Mouse (Mus musculus): ENCODE data around the gene Hbb-bh1. TPM values are rescaled to one million over a fixed set of nuclear protein-coding genes. Genes with fewer than 3 reads are reported as not detected.
"Not testable (repeated sequence)": the region's sequence is repeated elsewhere in the genome, so short reads cannot be mapped to it uniquely, and the experiment has no call there.

The Hbb-bh1 gene
- total and polyA plus RNA-seq, 3 experiments, result 0.15 TPM; not detected in 2

DNA sequence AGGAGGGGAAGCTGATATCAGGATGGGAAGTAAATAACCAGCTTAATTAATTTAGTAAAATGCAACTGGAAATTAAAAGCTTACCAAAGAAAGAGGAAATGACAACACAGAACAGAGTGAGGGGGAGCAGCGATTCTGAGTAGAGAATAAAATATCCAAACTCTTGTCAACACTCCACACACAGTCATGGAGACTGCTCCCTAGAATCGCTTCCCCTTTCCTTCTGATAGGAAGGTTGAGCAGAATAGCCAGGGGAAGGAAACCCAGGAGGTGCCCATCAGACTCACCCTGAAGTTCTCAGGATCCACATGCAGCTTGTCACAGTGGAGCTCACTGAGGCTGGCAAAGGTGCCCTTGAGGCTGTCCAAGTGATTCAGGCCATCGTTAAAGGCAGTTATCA is 29.8 kb downstream of the Hbb-bh1 start:
- not testable (repeated sequence) for H3K9me3 ChIP-seq (replicated peaks; ENCODE audit: insufficient read depth, low read length); H3K4me3 ChIP-seq (ENCODE audit: control insufficient read depth in 1 of 2, insufficient read depth in 1 of 2, low read depth in 2 of 2, low read length in 2 of 2); H3K9ac ChIP-seq (ENCODE audit: control insufficient read depth, low read depth, low read length, poor library complexity, severe bottlenecking); DNase-seq (ENCODE audit: low read depth, low spot score); H3K27me3 ChIP-seq (ENCODE audit: control insufficient read depth in 1 of 2, insufficient read depth in 2 of 2, low read length in 2 of 2); H3K79me2 ChIP-seq (ENCODE audit: control insufficient read depth, insufficient read depth, low read length, poor library complexity); H3K27ac ChIP-seq (ENCODE audit: control insufficient read depth, low read depth, low read length)
- Histone ChIP-seq H3K4me1 (ENCODE audit: control insufficient read depth in 1 of 2, insufficient read depth in 2 of 2, low read length in 2 of 2) (peaks cover 23 to 26% of the 10 kb centered on the region in 2 experiments), H3K36me3 (ENCODE audit: control insufficient read depth in 1 of 2, insufficient read depth in 2 of 2, low read length in 2 of 2) (peaks cover 0 to 28% of the 10 kb centered on the region in 2 experiments; a peak in 2 of 4 replicates)

- peaks cover 0 to 29% of the 10 kb centered on the region in 2 experiments; a peak in 2 of 4 replicates for H3K36me3 ChIP-seq (ENCODE audit: control insufficient read depth in 1 of 2, insufficient read depth in 2 of 2, low read length in 2 of 2)
- peak overlapping the region in 1 of 2 experiments; percentile 36; a peak in 3 of 4 replicates for H3K4me3 ChIP-seq (ENCODE audit: control insufficient read depth in 1 of 2, insufficient read depth in 1 of 2, low read depth in 2 of 2, low read length in 2 of 2)
- no peaks in the 10 kb centered on the region for H3K9me3 ChIP-seq (replicated peaks; ENCODE audit: insufficient read depth, low read length)
- DNase-seq (ENCODE audit: low read depth, low spot score), result peak; percentile 80
- H3K79me2 ChIP-seq (ENCODE audit: control insufficient read depth, insufficient read depth, low read length, poor library complexity), result no peaks in the 10 kb centered on the region
- H3K4me1 ChIP-seq (ENCODE audit: control insufficient read depth in 1 of 2, insufficient read depth in 2 of 2, low read length in 2 of 2), result peaks cover 23 to 26% of the 10 kb centered on the region in 2 experiments
- peak overlapping the region; percentile 65 for H3K9ac ChIP-seq (ENCODE audit: control insufficient read depth, low read depth, low read length, poor library complexity, severe bottlenecking)
- peak overlapping the region; percentile 92 for H3K27ac ChIP-seq (ENCODE audit: control insufficient read depth, low read depth, low read length)
- H3K27me3 ChIP-seq (ENCODE audit: control insufficient read depth in 1 of 2, insufficient read depth in 2 of 2, low read length in 2 of 2), result no peaks in the 10 kb centered on the region
- no peak for TF ChIP-seq BHLHE40 (IDR thresholded peaks at IDR 0.05; ENCODE audit: borderline replicate concordance, low read depth, low read length)
- TF ChIP-seq ETS1 (IDR thresholded peaks at IDR 0.05; ENCODE audit: low read depth, low read length), result peak; percentile 87
- TF ChIP-seq USF1 (IDR thresholded peaks at IDR 0.05; ENCODE audit: low read depth, low read length), result no peak
- no peak for TF ChIP-seq RAD21 (IDR thresholded peaks at IDR 0.05; ENCODE audit: low read depth, low read length)
- TF ChIP-seq POLR2A (IDR thresholded peaks at IDR 0.05; ENCODE audit: control insufficient read depth in 1 of 2, insufficient read depth in 1 of 2, low read depth in 1 of 2, low read length in 2 of 2, poor library complexity in 1 of 2), result no peak
- no peak for TF ChIP-seq UBTF (IDR thresholded peaks at IDR 0.05; ENCODE audit: borderline replicate concordance, insufficient read depth, low read depth, low read length)
- TF ChIP-seq POLR2AphosphoS2 (IDR thresholded peaks at IDR 0.05; ENCODE audit: low read length), result no peak
- TF ChIP-seq TBP (IDR thresholded peaks at IDR 0.05; ENCODE audit: low read depth, low read length), result no peak
- TF ChIP-seq MAFK (IDR thresholded peaks at IDR 0.05; ENCODE audit: borderline replicate concordance, low read depth, low read length), result no peak
- TF ChIP-seq MAZ (IDR thresholded peaks at IDR 0.05; ENCODE audit: low read depth, low read length), result no peak
- TF ChIP-seq ZKSCAN1 (IDR thresholded peaks at IDR 0.05; ENCODE audit: low read depth, low read length), result no peak
- TF ChIP-seq KAT2A (conservative IDR thresholded peaks at IDR 0.05; ENCODE audit: low read depth, low read length), result no peak
- peak; percentile 45; the same call in 1 of the 2 replicates for TF ChIP-seq ELF1 (IDR thresholded peaks at IDR 0.05; ENCODE audit: low read depth, low read length)
- TF ChIP-seq SMC3 (IDR thresholded peaks at IDR 0.05; ENCODE audit: low read depth, low read length), result no peak
- TF ChIP-seq ZMIZ1 (IDR thresholded peaks at IDR 0.05; ENCODE audit: low read depth, low read length), result no peak
- no peak for TF ChIP-seq CTCF (IDR thresholded peaks at IDR 0.05 in 2 of 3, conservative IDR thresholded peaks at IDR 0.05 in 1 of 3; ENCODE audit: control insufficient read depth in 1 of 3, insufficient read depth in 1 of 3, low read depth in 2 of 3, low read length in 3 of 3, poor library complexity in 1 of 3, severe bottlenecking in 1 of 3)
- peak; percentile 54; the same call in 1 of the 2 replicates for TF ChIP-seq JUND (IDR thresholded peaks at IDR 0.05; ENCODE audit: low read depth, low read length)
- TF ChIP-seq MXI1 (IDR thresholded peaks at IDR 0.05; ENCODE audit: low read depth, low read length), result no peak
- TF ChIP-seq TCF12 (IDR thresholded peaks at IDR 0.05; ENCODE audit: low read depth, low read length), result peak; percentile 91
- TF ChIP-seq ZC3H11A (IDR thresholded peaks at IDR 0.05; ENCODE audit: low read depth, low read length), result no peak
- TF ChIP-seq ZNF384 (IDR thresholded peaks at IDR 0.05; ENCODE audit: low read depth, low read length), result no peak; the same call in 1 of the 2 replicates
- TF ChIP-seq RCOR1 (IDR thresholded peaks at IDR 0.05; ENCODE audit: low read depth, low read length), result peak; percentile 70
- TF ChIP-seq POLR2AphosphoS5 (IDR thresholded peaks at IDR 0.05; ENCODE audit: borderline replicate concordance, low read depth, low read length), result no peak
- TF ChIP-seq CHD1 (IDR thresholded peaks at IDR 0.05; ENCODE audit: low read depth, low read length), result no peak
- TF ChIP-seq E2F4 (IDR thresholded peaks at IDR 0.05; ENCODE audit: borderline replicate concordance, low read depth, low read length), result no peak
- TF ChIP-seq GATA1 (IDR thresholded peaks at IDR 0.05; ENCODE audit: low read depth, low read length), result peak; percentile 93
- no peak for TF ChIP-seq MEF2A (IDR thresholded peaks at IDR 0.05; ENCODE audit: extremely low read depth, insufficient replicate concordance, low read depth, low read length, poor library complexity, severe bottlenecking)
- peak; percentile 94 to 95 for TF ChIP-seq EP300 (IDR thresholded peaks at IDR 0.05; ENCODE audit: low read depth in 1 of 2, low read length in 2 of 2)
- no peak for TF ChIP-seq HCFC1 (IDR thresholded peaks at IDR 0.05; ENCODE audit: low read depth, low read length)
- 0 out of 2 replicates have a peak, but pooled peaks have one; percentile 48 for TF ChIP-seq MYC (IDR thresholded peaks at IDR 0.05; ENCODE audit: low read depth, low read length)
- TF ChIP-seq MYB (IDR thresholded peaks at IDR 0.05; ENCODE audit: low read depth, low read length), result peak; percentile 48; the same call in 1 of the 2 replicates
- peak; percentile 70 for TF ChIP-seq SIN3A (IDR thresholded peaks at IDR 0.05; ENCODE audit: low read length)
These were observed 30.8 kb downstream of the Hbb-bh1 start for GRCm38 (mm10) chr7:103812174-103812573.
